Mouse (Mus musculus): Measurements from ENCODE around the gene Lbhd1. TPM values are rescaled to one million over a fixed set of nuclear protein-coding genes. Genes with fewer than 3 reads are reported as not detected.

The Lbhd1 gene
- total RNA-seq, 2 experiments from 2014 or later: 7.5 to 53.0 TPM

Other genes with a start within 250 kb of the Lbhd1 start
Only the 30 nearest of the 32 such genes appear.
- 69.3 and 73.0 TPM in 2 replicates for gene Slc3a2, start 160.4 kb upstream of the Lbhd1 start, total RNA-seq (2015)
- 84.0 and 87.7 TPM in 2 replicates for gene Slc3a2, start 160.4 kb upstream of the Lbhd1 start, total RNA-seq (2017)
- gene Wdr74, start 147.9 kb upstream of the Lbhd1 start, total RNA-seq (2015): 111 and 112 TPM in 2 replicates
- 102 TPM in 2 replicates for gene Wdr74, start 147.9 kb upstream of the Lbhd1 start, total RNA-seq (2017)
- 1.2 and 4.4 TPM in 2 replicates for gene 1700092M07Rik, start 143.0 kb upstream of the Lbhd1 start, total RNA-seq (2015)
- gene 1700092M07Rik, start 143.0 kb upstream of the Lbhd1 start, total RNA-seq (2017): not detected in 2 replicates
- gene Stx5a, start 142.3 kb upstream of the Lbhd1 start, total RNA-seq (2015): 32.5 and 45.3 TPM in 2 replicates
- gene Stx5a, start 142.3 kb upstream of the Lbhd1 start, total RNA-seq (2017): 54.1 and 54.8 TPM in 2 replicates
- 339 and 367 TPM in 2 replicates for gene Nxf1, start 126.7 kb upstream of the Lbhd1 start, total RNA-seq (2015)
- 76.5 and 91.9 TPM in 2 replicates for gene Nxf1, start 126.7 kb upstream of the Lbhd1 start, total RNA-seq (2017)
- gene Tmem223, start 112.7 kb upstream of the Lbhd1 start, total RNA-seq (2015): 64.4 and 69.2 TPM in 2 replicates
- 36.2 and 37.0 TPM in 2 replicates for gene Tmem223, start 112.7 kb upstream of the Lbhd1 start, total RNA-seq (2017)
- 109 and 124 TPM in 2 replicates for gene Tmem179b, start 109.3 kb upstream of the Lbhd1 start, total RNA-seq (2015)
- 73.9 and 87.1 TPM in 2 replicates for gene Tmem179b, start 109.3 kb upstream of the Lbhd1 start, total RNA-seq (2017)
- 5.8 and 6.4 TPM in 2 replicates for gene Taf6l, start 97.3 kb upstream of the Lbhd1 start, total RNA-seq (2015)
- gene Taf6l, start 97.3 kb upstream of the Lbhd1 start, total RNA-seq (2017): 9.7 and 12.8 TPM in 2 replicates
- gene Polr2g, start 85.2 kb upstream of the Lbhd1 start, total RNA-seq (2015): 142 and 164 TPM in 2 replicates
- gene Polr2g, start 85.2 kb upstream of the Lbhd1 start, total RNA-seq (2017): 68.1 and 83.9 TPM in 2 replicates
- gene Zbtb3, start 81.2 kb upstream of the Lbhd1 start, total RNA-seq (2015): 1.8 and 2.8 TPM in 2 replicates
- 2.1 and 2.4 TPM in 2 replicates for gene Zbtb3, start 81.2 kb upstream of the Lbhd1 start, total RNA-seq (2017)
- 29.0 and 31.0 TPM in 2 replicates for gene Ttc9c, start 64.4 kb upstream of the Lbhd1 start, total RNA-seq (2015)
- 65.6 and 73.3 TPM in 2 replicates for gene Ttc9c, start 64.4 kb upstream of the Lbhd1 start, total RNA-seq (2017)
- gene Hnrnpul2, start 63.7 kb upstream of the Lbhd1 start, total RNA-seq (2015): 56.7 and 59.5 TPM in 2 replicates
- 64.7 and 77.8 TPM in 2 replicates for gene Hnrnpul2, start 63.7 kb upstream of the Lbhd1 start, total RNA-seq (2017)
- 0.76 TPM in 1 of 2 replicates, not detected in the other for gene AC129217.1, start 54.0 kb upstream of the Lbhd1 start, total RNA-seq (2015)
- gene AC129217.1, start 54.0 kb upstream of the Lbhd1 start, total RNA-seq (2017): not detected in 2 replicates
- 58.3 and 63.4 TPM in 2 replicates for gene Bscl2, start 46.3 kb upstream of the Lbhd1 start, total RNA-seq (2015)
- gene Bscl2, start 46.3 kb upstream of the Lbhd1 start, total RNA-seq (2017): 28.8 and 31.6 TPM in 2 replicates
- gene Gng3, start 44.5 kb upstream of the Lbhd1 start, total RNA-seq (2015): 0.07 and 0.22 TPM in 2 replicates
- gene Gng3, start 44.5 kb upstream of the Lbhd1 start, total RNA-seq (2017): not detected in 2 replicates
- gene Lrrn4cl, start 33.0 kb upstream of the Lbhd1 start, total RNA-seq (2015): not detected in 2 replicates
- 0.88 TPM in 1 of 2 replicates, not detected in the other for gene Lrrn4cl, start 33.0 kb upstream of the Lbhd1 start, total RNA-seq (2017)
- gene Ubxn1, start 12.2 kb upstream of the Lbhd1 start, total RNA-seq (2015): 60.6 and 77.0 TPM in 2 replicates
- 159 and 168 TPM in 2 replicates for gene Ubxn1, start 12.2 kb upstream of the Lbhd1 start, total RNA-seq (2017)
- gene Uqcc3, start 2.8 kb upstream of the Lbhd1 start, total RNA-seq (2015): 44.4 and 46.0 TPM in 2 replicates
- 93.0 and 118 TPM in 2 replicates for gene Uqcc3, start 2.8 kb upstream of the Lbhd1 start, total RNA-seq (2017)
- gene Gm49403, start 198 bp downstream of the Lbhd1 start, total RNA-seq (2015): not detected in 2 replicates
- gene Gm49403, start 198 bp downstream of the Lbhd1 start, total RNA-seq (2017): not detected in 2 replicates
- gene 1810009A15Rik, start 5.1 kb downstream of the Lbhd1 start, total RNA-seq (2015): 51.4 and 70.0 TPM in 2 replicates
- gene 1810009A15Rik, start 5.1 kb downstream of the Lbhd1 start, total RNA-seq (2017): 74.3 and 91.0 TPM in 2 replicates
- 1.5 and 2.5 TPM in 2 replicates for gene Gm49416, start 5.2 kb downstream of the Lbhd1 start, total RNA-seq (2015)
- gene Gm49416, start 5.2 kb downstream of the Lbhd1 start, total RNA-seq (2017): not detected in 2 replicates
- gene Ints5, start 9.3 kb downstream of the Lbhd1 start, total RNA-seq (2015): 12.9 and 16.8 TPM in 2 replicates
- gene Ints5, start 9.3 kb downstream of the Lbhd1 start, total RNA-seq (2017): 14.1 and 17.7 TPM in 2 replicates
- 112 and 118 TPM in 2 replicates for gene Ganab, start 14.3 kb downstream of the Lbhd1 start, total RNA-seq (2015)
- 82.3 and 86.0 TPM in 2 replicates for gene Ganab, start 14.3 kb downstream of the Lbhd1 start, total RNA-seq (2017)
- 12.7 and 17.2 TPM in 2 replicates for gene B3gat3, start 36.6 kb downstream of the Lbhd1 start, total RNA-seq (2015)
- gene B3gat3, start 36.6 kb downstream of the Lbhd1 start, total RNA-seq (2017): 20.5 and 21.6 TPM in 2 replicates
- 0.59 and 1.5 TPM in 2 replicates for gene Rom1, start 45.6 kb downstream of the Lbhd1 start, total RNA-seq (2015)
- gene Rom1, start 45.6 kb downstream of the Lbhd1 start, total RNA-seq (2017): 0.54 and 0.88 TPM in 2 replicates
- 12.0 and 14.9 TPM in 2 replicates for gene Eml3, start 45.8 kb downstream of the Lbhd1 start, total RNA-seq (2015)
- 20.1 and 36.0 TPM in 2 replicates for gene Eml3, start 45.8 kb downstream of the Lbhd1 start, total RNA-seq (2017)
- gene Mta2, start 58.1 kb downstream of the Lbhd1 start, total RNA-seq (2015): 57.9 and 63.7 TPM in 2 replicates
- gene Mta2, start 58.1 kb downstream of the Lbhd1 start, total RNA-seq (2017): 124 and 138 TPM in 2 replicates
- 6.2 and 8.7 TPM in 2 replicates for gene Tut1, start 70.1 kb downstream of the Lbhd1 start, total RNA-seq (2015)
- 19.9 and 23.8 TPM in 2 replicates for gene Tut1, start 70.1 kb downstream of the Lbhd1 start, total RNA-seq (2017)
- gene Eef1g, start 83.3 kb downstream of the Lbhd1 start, total RNA-seq (2015): 1,162 and 1,182 TPM in 2 replicates
- gene Eef1g, start 83.3 kb downstream of the Lbhd1 start, total RNA-seq (2017): 754 and 796 TPM in 2 replicates
- gene Ahnak, start 105.6 kb downstream of the Lbhd1 start, total RNA-seq (2015): 6.5 and 10.6 TPM in 2 replicates
- gene Ahnak, start 105.6 kb downstream of the Lbhd1 start, total RNA-seq (2017): 11.7 and 17.2 TPM in 2 replicates